Mouse (Mus musculus) monocyte, adult 5-6 weeks (primary cell): Measurements from ENCODE around the gene Ano8. TPM values are rescaled to one million over a fixed set of nuclear protein-coding genes. Genes with fewer than 3 reads are reported as not detected.
"Not testable (repeated sequence)": the region's sequence is repeated elsewhere in the genome, so short reads cannot be mapped to it uniquely, and the experiment has no call there.

ENCODE experiments used
- ATAC-seq: fragments of 153-309, 156-312 bp; replicated peaks from 2 replicates; pipeline ENCODE4 v1.8.0; 2017; ENCODE audit warnings: mild to moderate bottlenecking; ENCODE audit not compliant: low TSS enrichment, insufficient number of reproducible peaks, severe bottlenecking, poor library complexity, low FRiP score
- total RNA-seq: library from RNA; stranded (forward); fragments of 200-1000, 200-491, 200-594 nt; gene quantifications from 3 replicates; pipeline ENCODE4 v1.2.3, GENCODE M21; 2017

The Ano8 gene
- 4.7 to 11.0 TPM (median 8.5 TPM) in 3 replicates for total RNA-seq

DNA sequence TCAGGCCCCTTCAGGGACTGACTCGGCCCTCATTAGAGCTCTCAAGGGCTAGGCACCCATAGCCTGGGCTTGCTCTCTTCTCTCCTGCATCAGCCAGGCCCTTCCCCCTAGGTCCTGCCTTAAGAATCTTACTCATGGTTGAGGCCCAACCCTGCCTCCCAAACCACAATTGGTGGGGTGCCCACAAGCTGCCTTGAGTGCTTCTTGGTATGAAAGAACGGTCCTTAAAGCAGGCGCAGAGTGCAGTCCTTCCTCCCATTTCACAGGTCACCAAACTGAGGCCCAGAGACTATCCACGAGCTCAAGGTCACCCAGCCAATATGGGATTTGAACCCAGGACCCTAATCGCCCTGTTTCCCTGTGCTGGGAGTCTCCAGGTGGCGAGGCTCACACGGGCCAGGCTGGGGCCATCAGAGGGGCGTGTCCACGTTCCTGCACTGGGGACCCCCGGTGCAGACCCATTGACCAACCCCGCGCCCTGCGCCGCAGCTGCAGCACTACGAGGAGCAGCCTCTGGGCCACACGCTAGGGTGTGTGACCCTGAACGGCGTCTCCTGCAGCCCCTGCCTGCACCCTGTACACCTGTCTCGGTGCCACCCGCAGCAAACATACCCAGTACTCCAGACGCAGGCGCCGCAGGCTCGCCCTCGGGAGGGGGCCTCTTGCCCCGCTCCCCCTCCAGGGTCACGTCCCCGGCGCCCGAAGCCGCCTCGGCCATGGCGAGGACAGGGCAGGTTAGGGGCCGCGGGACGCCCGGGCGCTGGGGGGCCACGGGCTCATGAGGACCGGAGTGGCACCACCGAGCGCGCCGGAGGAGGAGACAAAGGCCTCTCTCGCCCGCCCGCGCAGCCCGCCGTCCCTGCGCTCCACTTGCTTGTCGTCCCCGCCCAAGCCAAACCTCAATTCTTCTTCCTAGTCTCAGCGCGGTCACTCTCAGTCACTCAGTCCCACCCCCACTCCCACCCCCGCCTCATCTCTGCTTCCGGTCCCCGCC lies at the start of gene Ano8:
Gene Ano8, minus strand, starts transcription at position 822 of the 994 bp plus-strand sequence.
- ATAC-seq, result peak; percentile 45; the same call in 1 of the 2 replicates

DNA sequence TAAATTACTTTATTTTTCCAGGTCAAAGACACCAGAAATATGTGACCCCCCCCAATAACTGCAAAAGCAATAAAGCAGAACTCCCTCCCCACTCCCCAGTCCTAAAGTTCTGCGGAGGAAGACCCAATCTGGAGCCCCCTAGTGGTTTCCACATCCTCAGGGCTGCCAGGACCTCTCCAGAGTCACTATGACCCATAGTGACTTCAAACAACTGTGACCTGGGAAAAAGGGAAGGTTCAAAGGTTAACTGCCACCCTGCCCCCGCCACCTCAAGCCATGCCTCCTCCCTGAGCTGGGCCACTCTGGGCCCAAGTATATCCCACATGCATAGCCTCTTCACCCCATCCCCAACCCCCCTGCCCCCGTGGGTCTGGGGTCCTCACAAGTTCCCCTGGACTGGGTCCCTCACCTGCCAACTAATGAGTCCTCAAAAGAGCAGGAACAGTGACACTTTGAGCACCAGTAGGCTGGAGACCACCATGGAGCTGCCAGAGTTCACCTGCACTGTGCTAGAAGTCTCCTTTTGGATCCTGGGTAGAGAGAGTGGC lies 48.6 kb upstream of the Ano8 start:
- no peak for ATAC-seq

DNA sequence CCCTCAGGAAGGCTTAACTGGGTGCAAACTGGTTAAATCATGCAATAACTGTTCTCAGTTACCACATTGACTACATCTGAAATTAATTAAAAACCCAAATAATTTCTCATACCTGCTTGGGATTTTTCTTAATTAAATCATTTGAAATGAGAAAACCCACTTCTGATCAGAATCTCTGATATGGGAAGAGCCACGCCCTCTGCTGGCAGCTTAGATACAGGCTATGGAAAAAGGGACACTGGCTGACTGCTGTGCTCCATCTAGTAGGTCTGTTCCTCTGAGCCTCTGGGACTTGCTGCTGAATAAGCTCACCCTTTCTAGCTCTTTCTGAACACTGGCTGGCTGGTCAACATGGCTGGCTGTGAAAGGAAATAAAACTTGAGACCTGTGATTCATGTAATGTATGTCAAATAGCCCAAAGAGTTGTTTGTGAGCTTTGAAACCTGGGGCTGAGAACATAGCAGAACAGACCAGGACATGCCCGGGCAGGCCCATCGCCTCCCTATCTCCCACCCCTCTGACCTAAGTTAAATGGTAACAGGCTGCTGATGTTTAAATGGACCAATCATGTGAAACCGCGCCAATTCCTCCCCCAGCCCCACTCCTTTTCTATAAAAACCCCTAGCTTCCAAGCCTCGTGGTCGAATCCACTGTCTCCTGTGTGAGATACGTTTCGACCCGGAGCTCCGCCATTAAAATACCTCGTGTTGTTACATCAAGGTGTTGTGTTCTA lies 45.1 kb upstream of the Ano8 start:
- not testable (repeated sequence) for ATAC-seq

DNA sequence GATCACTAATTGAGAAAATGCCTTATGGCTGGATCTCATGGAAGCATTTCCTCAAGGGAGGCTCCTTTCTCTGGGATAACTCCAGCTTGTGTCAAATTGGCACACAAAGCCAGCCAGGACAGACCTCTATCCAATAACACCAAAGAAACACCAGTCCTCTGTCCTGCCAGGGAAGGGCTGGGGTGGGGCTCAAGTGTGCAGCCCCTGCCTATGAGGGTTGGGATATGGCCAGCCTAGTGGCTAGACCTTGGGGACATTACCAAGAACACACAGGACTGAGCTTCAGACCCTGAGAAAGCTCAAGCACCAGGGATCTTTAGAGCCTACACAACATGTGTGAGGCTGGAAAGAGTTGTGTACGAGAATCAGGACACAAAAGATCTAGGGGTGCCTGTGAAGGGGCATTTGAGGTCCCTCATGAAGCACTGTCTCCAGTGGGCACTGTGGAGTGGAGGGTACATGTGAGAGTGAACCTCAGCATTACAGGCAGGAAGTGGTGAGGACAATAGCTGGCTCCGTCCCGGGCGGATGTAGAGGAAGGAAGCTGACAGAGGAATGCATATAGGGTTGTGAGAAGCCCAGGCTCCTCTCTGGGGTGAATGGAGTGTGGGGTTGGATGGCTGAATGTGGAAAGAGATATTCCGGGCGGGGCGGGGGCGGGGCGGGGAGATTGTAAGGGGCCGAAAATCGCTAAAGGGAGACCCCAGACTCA lies 42.8 kb upstream of the Ano8 start:
- ATAC-seq, result 0 out of 2 replicates have a peak, but pooled peaks have one; percentile 63

DNA sequence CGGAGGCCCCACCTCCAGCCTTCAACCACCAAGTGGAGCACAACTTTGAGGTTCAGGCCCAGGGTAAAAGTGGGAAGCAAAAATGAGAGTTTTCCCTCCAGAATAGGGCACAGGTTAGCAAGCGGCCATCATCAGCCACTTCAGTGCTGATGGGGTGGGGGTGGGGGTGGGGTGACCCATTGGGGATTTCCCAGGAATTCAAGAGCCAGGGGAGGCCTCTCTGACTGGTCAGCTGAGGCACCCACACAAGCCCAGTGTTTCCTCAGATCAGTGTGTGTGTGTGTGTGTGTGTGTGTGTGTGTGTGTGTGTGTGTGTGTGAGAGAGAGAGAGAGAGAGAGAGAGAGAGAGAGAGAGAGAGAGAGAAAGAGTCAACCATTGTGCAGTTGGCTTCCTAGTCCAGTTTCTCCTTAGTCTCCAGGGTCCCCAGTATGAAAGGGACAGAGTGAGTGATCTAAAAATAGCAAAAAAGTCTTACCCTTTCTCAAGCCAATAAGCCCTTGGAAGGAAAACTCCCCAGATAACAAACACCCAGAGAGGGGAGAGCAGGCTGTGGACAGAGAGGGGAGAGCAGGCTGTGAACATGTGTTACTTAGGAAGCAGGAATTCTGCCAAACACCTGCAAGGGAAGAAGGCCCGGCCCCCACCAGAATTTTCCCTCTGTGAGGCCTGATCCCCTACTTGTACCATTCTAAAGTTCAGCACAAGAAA lies 41.6 kb upstream of the Ano8 start:
- ATAC-seq, result no peak

DNA sequence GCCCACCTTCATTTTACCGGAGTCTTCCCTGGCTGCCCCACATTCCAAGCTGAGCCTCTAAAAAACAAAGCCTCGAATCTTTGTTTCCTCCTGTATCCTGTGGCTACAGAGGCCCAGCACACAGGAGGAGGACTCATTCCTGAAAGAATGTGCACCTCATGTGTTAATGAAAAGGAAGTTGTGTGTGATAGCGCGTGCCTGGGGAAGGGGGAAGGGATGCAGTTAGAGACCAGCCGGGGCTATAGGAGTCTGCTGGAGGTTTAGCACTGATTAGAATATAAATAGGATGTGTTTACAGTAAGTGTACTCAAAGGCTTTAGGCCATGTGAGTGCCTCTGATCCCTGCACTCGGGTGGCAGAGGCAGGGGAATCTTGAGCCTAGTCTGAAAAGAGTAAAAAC lies 40.5 kb upstream of the Ano8 start:
- ATAC-seq, result no peak

DNA sequence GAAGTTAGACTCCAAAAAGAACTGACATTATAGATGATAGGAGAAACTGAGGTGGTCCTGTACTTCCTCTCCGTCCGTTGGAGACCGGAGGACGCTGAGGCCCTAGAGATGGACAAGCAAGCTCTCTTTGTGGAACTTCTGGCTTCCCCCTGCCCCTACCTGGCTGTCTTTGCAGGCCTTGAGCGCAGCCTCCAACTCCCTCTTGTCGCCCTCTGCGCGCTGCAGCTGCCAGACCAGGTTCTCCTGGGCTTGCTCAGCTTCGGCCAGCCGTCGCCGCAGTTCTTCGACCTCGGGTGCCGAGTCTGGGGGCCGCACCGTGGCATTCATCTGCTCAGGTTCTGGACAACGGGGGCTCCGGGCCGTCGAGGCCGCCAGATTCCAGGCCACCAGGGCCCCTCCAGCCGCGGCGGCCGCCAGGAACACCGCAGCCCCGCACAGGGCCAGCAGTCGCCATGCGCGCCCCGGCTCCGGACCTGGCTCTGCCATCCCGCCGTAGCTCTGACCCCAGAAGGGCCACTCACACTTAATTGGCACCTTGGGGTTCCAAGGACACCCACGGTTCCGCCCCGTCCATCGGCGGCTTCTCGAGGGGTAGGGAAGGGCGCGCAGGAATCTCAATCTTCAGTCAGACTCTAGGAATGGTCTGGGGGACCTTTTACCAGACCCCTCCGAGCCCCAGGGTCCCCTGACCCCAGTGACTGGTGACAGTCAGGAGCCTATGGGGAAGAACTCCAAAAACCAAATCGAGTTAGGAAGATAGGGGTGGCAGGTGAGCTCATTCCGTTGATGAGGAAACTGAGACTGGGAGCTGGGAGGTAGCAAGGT lies 39.7 kb upstream of the Ano8 start, which contains the start of gene Ccdc194:
Gene Ccdc194, minus strand, starts transcription at position 486 of the 825 bp plus-strand sequence.
- ATAC-seq, result no peak

DNA sequence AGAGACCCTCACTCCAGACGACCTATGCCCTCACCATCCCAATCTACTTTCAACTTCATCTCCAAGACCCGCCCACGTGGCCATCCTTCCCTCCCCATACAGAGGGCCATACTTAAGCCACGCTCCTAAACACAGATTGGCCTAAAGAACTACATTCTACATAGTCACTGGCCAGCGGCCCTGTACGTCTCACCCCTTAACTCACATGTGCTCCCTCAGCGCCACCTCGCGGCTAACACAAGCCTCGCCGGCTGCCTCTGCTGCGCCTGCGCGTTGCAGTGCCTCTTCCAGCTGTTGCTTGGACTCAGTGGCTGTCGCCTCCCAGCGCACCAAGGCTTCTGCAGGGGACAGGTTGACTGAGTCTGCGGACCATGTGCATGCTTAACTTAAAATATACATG lies 35.9 kb upstream of the Ano8 start:
- peak; percentile 94 for ATAC-seq

DNA sequence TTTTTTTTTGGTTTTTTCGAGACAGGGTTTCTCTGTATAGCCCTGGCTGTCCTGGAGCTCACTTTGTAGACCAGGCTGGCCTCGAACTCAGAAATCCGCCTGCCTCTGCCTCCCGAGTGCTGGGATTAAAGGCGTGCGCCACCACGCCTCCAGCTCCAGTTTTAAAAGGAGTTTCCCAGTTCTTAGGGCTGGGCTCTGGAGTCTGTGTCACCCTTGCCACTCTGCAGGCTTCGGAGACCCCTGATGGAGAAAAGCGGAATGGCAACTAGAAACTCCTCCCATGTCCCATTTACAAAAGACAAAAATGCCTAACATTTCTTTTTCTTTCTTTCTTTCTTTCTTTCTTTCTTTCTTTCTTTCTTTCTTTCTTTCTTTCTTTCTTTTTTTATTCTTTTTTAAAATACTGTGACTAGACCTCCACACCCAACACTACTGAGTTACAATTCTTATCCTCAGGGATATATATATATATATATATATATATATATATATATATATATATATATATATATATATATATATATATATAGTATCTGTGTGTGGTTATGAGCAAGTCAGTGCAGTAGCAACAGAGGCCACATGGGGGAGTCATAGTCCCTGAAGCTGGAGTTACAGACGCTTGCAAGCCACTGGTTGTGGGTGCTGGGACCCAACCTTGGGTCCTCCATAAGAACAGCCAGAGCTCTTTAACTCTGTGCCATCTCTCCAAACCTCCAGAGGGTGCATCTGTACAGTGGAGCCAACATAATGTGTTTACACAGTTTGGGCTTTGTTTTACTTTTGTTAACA lies 33.5 kb upstream of the Ano8 start:
- ATAC-seq, result not testable (repeated sequence)

DNA sequence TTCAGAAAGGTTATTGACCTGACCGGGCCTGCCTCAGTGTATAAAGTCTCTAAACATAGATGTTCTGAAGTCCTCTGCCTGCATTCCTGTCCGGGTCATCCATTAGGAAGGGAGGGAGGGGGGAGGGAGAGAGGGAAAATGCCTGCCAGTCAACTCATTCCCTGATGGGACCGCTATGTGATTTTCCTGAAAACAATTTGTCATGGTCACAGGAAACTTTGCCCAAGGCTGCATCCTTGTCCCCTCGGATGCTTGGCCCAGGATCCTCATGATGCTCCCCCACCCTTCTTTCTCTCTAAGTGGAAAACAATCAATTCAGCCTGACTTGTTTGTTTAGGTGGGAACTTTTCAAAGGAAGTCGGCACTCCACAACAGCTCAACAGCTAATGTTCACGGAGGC lies 31.0 kb upstream of the Ano8 start:
- ATAC-seq, result no peak

DNA sequence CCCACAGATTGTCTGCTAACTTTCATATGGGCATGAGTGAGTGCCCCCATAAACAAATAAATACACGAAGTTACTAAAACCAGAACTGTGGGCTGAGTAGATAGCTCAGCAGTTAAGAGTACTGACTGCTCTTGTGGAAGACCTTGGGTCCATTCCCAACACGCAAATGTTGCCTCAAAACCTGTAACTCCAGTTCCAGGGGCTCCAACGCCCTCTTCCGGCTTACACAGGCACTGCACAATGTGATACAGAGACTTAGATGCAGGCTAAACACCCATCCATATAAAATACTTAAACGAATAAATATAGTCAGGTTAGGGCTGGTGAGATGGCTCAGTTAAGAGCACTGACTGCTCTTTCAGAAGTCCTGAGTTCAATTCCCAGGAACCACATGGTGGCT lies 29.3 kb upstream of the Ano8 start:
- no peak for ATAC-seq

DNA sequence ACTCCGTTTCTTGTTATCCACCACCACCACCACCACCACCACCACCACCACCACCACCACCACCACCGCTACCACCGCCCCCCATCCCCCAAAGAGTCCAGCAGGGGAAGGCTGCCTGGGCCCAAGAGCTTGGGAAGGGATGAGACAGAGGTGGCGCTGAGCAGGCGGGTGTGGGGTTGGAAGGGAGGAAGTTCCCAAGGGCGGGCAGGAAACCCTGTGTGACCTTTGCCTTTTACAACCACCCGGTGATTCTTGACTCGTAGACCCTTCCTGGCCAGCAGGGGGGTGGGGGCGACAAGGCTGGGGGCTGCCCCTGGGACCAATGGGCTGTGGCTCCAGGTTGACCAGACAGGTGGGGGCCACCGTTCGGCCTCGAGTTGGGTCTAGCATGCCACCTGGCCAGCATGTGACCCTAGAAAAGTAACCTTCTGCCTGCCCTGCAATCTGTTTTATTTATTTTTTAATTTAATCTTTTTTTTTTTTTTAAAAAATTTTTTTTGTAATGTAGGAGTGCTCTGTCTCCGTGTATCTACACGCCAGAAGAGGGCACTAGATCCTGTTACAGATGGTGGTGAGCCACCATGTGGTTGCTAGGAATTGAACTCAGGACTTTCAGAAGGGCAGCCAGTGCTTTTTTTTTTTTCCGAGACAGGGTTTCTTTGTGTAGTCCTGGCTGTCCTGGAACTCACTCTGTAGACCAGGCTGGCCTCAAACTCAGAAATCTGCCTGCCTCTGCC lies 27.4 kb upstream of the Ano8 start:
- ATAC-seq, result no peak

DNA sequence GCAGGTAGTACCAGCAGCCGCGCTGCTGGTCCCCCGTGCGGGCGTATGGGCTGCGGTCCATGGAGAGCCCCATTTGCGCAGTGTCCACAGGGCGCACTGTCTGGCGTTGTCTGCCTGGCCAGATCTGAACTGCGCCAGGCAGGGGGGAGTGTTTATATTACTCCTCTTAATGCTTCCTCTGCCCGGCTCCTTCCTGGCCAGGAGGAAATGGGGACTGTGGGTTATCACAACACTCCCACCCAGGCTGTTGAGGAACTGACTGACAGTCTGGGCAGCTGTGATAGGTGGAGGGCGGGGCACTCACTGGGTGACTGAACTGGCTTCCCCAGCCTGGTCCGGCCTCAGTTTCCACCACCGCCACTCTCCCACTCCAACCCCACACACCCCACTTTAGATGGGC lies 25.9 kb upstream of the Ano8 start, which contains the start of gene Plvap:
Gene Plvap, minus strand, starts transcription at position 109 of the 400 bp plus-strand sequence.
- ATAC-seq, result no peak

DNA sequence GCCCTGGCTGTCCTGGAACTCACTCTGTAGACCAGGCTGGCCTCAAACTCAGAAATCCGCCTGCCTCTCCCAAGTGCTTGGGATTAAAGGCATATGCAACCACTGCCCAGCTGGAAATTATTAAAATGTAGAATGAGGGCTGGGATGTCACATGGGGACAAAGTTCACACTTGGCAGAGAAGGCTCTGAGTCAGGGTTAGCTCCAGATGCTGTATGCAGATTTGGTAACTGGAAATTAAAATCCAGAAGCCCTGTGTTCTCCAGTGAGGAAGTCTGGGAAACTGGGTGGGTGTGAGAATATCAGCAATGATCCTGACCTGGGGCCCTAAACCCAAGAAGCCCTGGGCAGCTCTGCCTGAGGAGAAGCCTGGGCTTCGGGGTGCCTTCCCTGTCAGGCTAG lies 23.6 kb upstream of the Ano8 start:
- ATAC-seq, result no peak

DNA sequence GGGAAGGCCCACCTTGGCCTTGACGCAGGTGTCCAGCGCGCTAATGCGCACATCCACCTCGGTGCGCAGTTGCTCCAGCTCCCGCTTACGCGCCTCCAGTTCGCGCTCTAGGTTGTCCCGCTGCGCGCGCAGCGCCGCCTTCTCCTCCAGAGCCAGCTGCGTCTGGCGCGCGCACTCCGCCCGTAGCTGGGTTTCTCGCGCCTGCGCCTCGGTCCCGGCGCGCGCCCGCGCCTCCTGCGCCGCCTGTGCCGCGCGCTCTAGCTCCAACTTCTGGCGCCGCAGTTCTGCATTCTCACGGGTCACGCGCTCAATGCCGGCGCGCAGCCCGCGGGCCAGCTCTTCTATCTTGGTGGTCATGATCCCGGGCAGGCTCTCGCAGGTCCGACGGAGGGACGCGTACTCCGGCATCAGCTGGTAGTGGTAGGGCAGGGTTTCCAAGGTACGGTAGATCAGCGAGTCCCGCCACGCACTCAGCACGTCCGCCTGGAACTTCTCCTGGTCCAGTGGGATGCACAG lies 21.9 kb upstream of the Ano8 start:
- ATAC-seq, result no peak

DNA sequence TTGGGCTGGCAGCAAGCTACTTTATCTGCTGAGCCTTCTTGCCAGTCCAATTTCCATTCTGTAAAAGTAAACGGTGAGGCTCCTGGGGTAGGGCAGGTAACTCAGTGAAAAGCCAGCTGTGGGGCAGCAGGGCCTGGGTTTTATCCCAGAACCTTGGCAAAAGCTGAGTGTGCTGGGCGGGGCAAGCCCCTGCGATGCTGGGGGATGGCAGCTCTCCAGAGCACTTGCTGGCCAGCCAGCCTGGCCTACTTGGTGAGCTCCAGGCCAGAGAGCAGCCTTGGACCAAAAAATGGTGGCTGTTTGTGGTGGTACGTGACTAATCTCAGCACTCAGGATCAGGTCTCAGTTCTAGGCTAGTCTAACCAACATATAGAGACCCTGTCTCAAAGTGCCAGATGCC lies 20.2 kb upstream of the Ano8 start:
- no peak for ATAC-seq
